Mouse (Mus musculus) stomach, embryonic 14.5 days (tissue): ENCODE measurements around the gene Pold2. TPM values are rescaled to one million over a fixed set of nuclear protein-coding genes. Genes with fewer than 3 reads are reported as not detected.

ENCODE experiments used
- ATAC-seq: fragments of 200-750 bp; cut with Nextera tagmentation; 2 replicates; pipeline ENCODE4 v1.8.0; 2017; ENCODE audit warnings: low read depth, moderate TSS enrichment; ENCODE audit not compliant: insufficient number of reproducible peaks, insufficient read depth, low FRiP score
- H3K27ac ChIP-seq: fragments of 300-500 bp; sonication (generic); 2 replicates; pipeline ENCODE4 v1.5.1; 2014; ENCODE audit warnings: mild to moderate bottlenecking, low read length, moderate library complexity, mixed read lengths
- H3K27me3 ChIP-seq: fragments of 300-500 bp; sonication (generic); 2 replicates; pipeline ENCODE4 v1.6.1; 2014; ENCODE audit warnings: low read length, control low read depth, mixed read lengths; ENCODE audit not compliant: control insufficient read depth, insufficient read depth
- H3K36me3 ChIP-seq: fragments of 300-500 bp; sonication (generic); 2 replicates; pipeline ENCODE4 v1.6.1; 2014; ENCODE audit warnings: mild to moderate bottlenecking, control low read depth, low read length, moderate library complexity, mixed read lengths; ENCODE audit not compliant: control insufficient read depth, insufficient read depth
- H3K4me1 ChIP-seq: fragments of 300-500 bp; sonication (generic); 2 replicates; pipeline ENCODE4 v1.6.1; 2014; ENCODE audit warnings: low read length, control low read depth, mixed read lengths; ENCODE audit not compliant: control insufficient read depth, insufficient read depth
- H3K4me2 ChIP-seq: fragments of 300-500 bp; sonication (generic); replicated peaks from 2 replicates; pipeline ENCODE4 v1.6.1; 2014; ENCODE audit warnings: low read depth, low read length, control low read depth
- H3K4me3 ChIP-seq: fragments of 300-500 bp; sonication (generic); 2 replicates; pipeline ENCODE4 v1.5.1; 2014; ENCODE audit warnings: low read depth, low read length, control low read depth
- H3K9ac ChIP-seq: fragments of 300-500 bp; sonication (generic); replicated peaks from 2 replicates; pipeline ENCODE4 v1.6.1; 2014; ENCODE audit warnings: low read depth, mild to moderate bottlenecking, control low read depth, low read length, moderate library complexity, mixed read lengths
- H3K9me3 ChIP-seq: fragments of 300-500 bp; sonication (generic); 2 replicates; pipeline ENCODE4 v1.6.1; 2016; ENCODE audit warnings: low read depth, low read length, control low read depth; ENCODE audit not compliant: control insufficient read depth
- WGBS: fragments of 180-500 bp; shearing (Covaris S2); extraction: QIAGEN DNeasy Blood & Tissue Kit; methylation state at CpG from one replicate; pipeline ENCODE4 v1.1.7; 2014; 5-methylcytosine and 5-hydroxymethylcytosine counted together
- polyA plus RNA-seq: library from polyadenylated mRNA; unstranded; fragments of >200 nt; fragmentation: Nextera tagmentation; extraction: Ambion mirVana; gene quantifications from 2 replicates; pipeline ENCODE4 v1.2.1, GENCODE M21; 2014

Pold2 gene
- polyA plus RNA-seq, 1 experiment from 2014 or later = 112 TPM

DNA sequence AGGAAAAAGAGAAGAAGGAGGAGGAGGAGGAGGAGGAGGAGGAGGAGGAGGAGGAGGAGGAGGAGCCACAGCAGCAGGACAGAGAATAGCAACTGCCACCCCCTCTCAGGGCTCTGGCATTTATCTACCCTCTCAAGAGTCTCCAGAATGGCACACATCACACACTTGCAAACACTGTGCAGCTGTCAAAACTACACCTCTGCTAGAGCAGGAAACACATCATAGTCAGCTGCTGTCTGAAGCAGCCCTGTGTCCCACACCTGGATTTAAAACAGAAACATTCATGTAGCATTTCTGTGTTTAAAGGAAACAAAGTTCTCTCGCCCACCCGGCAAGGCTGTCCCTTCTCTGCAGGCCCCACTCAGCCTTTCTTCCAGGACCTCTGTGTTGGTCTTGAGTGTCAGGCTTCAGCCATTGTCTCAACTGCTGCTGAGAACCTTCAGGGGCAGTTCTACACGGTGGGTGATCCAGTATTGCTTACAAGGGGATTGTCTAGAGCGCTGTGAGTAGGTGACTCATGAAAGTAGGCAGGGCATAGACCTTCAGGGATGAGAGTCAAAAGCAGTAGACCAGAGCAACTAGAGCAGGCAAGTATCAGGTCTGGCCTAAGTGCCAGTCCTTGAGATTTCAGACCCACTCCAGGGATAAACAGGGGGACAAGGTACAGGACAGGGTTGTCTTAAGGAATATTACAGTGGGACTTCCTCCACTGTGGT lies 26.9 kb downstream of the Pold2 start:
- Histone ChIP-seq H3K27me3 (no peaks in the 10 kb centered on the region), H3K36me3 (no peaks in the 10 kb centered on the region), H3K4me3 (no peak overlapping the region), H3K9ac (no peak overlapping the region), H3K4me2 (no peak overlapping the region), H3K27ac (no peak overlapping the region), H3K4me1 (0 out of 2 replicates have a peak, but pooled peaks cover 2% of the 10 kb centered on the region), H3K9me3 (no peaks in the 10 kb centered on the region)
- no peak for ATAC-seq
- 39% methylated on average over 4 of the region's 4 CpGs for WGBS

DNA sequence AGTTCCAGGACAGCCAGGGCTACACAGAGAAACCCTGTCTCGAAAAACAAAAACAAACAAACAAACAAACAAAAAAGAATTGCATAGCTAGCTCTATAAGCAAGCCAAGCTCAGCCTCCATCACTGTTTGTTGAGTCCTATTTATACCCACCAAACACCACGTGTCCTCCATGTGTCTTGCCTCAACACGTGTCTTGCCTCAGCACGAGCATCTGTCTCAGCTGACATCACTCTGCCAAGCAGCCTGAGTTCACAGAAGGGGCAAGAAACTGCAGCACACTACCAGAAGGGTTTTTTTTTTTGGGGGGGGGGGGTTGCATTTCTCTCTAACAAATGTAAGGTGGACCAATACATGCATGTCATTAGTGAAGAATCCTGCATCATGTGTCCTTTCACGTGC lies 27.6 kb downstream of the Pold2 start:
- no peak overlapping the region for H3K4me3 ChIP-seq
- no peaks in the 10 kb centered on the region for H3K27me3 ChIP-seq
- H3K36me3 ChIP-seq = no peaks in the 10 kb centered on the region
- 45% methylated on average over 5 of the region's 5 CpGs for WGBS
- no peaks in the 10 kb centered on the region for H3K9me3 ChIP-seq
- H3K9ac ChIP-seq = no peak overlapping the region
- H3K4me1 ChIP-seq = no peaks in the 10 kb centered on the region
- no peak overlapping the region for H3K27ac ChIP-seq
- no peak for ATAC-seq
- H3K4me2 ChIP-seq = no peak overlapping the region

DNA sequence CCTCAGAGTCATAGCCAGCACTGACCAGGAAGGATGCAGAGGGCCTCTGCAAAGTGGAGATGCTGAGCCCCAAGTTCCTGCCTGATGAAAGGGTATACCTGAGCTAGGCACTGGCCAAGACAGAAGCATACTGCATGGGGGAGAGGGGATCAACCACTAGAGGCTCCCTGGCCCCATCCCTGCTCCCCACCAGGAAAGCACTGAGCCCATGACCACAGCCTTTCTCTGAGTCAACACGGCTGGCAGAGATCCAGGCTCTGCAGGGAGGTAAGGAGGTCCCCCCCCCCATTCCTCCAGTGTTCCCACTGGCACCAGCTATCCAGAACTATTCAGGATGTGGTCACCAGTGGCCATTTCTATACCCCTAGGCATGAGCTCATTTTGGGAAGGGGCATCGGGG lies 28.8 kb downstream of the Pold2 start:
- H3K9ac ChIP-seq = no peak overlapping the region
- H3K4me1 ChIP-seq = no peaks in the 10 kb centered on the region
- no peaks in the 10 kb centered on the region for H3K9me3 ChIP-seq
- no peak for ATAC-seq
- H3K4me3 ChIP-seq = no peak overlapping the region
- no peak overlapping the region for H3K4me2 ChIP-seq
- H3K27me3 ChIP-seq = no peaks in the 10 kb centered on the region
- no peaks in the 10 kb centered on the region for H3K36me3 ChIP-seq
- 69% methylated on average over 2 of the region's 2 CpGs for WGBS
- H3K27ac ChIP-seq = no peak overlapping the region

DNA sequence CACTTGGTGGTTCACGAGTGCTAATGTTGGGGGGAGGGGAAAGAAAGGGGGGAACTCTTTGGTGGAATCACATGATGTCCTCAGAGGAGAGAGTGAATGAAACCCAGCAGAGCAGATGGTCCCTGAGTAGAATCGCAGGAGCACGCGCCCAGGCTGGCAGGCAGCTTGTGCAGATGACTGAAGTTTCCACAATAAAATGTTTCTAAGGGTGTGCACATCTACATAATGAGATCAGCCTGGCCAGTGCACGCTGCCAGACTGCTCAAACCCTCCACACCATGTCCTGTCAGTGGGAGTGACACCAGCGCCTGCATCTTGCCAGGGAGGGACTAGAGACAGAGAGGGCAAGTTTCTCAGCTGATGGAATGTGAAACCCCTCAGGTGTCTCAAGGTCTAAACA lies 29.4 kb downstream of the Pold2 start:
- WGBS = 65% methylated on average over 6 of the region's 6 CpGs
- Histone ChIP-seq H3K4me2 (no peak overlapping the region), H3K4me3 (no peak overlapping the region), H3K27ac (no peak overlapping the region), H3K9ac (no peak overlapping the region), H3K36me3 (no peaks in the 10 kb centered on the region), H3K27me3 (no peaks in the 10 kb centered on the region), H3K4me1 (no peaks in the 10 kb centered on the region), H3K9me3 (no peaks in the 10 kb centered on the region)
- no peak for ATAC-seq

DNA sequence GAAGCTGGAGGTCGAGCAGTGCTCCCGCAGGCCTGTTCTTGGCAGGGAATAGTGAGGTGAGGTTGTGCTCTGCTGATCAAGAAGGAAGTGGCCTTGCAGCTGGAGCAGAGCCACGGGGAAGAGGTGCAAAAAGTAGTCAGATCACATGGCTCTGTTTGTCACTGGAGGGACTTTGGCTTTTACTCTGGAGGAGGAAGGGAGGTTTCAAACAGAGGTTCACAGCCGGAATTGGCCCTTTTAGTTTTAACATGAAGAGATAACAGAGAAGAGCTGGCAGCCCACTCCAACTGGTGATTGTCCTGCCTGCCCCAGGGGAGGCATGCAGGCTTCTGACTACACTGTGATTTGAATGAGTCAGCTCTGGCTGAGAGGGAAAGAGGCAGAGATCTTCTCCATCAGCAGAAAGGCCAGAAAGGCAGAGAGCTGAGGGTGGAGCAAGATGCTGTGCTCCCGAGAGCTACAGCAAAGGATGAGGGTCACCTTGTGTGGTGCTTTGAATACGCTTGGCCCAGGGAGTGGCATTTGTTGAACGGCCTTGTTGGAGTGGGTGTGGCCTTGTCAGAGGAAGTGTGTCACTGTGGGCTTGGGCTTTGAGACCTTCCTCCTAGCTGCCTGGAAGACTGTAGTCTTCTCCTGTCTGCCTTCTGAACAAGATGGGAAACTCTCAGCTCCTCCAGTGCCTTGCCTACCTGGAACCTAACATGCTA lies 31.3 kb downstream of the Pold2 start:
- H3K4me1 ChIP-seq = no peaks in the 10 kb centered on the region
- no peaks in the 10 kb centered on the region for H3K27me3 ChIP-seq
- no peak overlapping the region for H3K27ac ChIP-seq
- H3K36me3 ChIP-seq = no peaks in the 10 kb centered on the region
- no peak overlapping the region for H3K4me2 ChIP-seq
- no peaks in the 10 kb centered on the region for H3K9me3 ChIP-seq
- no peak overlapping the region for H3K4me3 ChIP-seq
- 62% methylated on average over 7 of the region's 7 CpGs for WGBS
- no peak overlapping the region for H3K9ac ChIP-seq
- no peak for ATAC-seq

DNA sequence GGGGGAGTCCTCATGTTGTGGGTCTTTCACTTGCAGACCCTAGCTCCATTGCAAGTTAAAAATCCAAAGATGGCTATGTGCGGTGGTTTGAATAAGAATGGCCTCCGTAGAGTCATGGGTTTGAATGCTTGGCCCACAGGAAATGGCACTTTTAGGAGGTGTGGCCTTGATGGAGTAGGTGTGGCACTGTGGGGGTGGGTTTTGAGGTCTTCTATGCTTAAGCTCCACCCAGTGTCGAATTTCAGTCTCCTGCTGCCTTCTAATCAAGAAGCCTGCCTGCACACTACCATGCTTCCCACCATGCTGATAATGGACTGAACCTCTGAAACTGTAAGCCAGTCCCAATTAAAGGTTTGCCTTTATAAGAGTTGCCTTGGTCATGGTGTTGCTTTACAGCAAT lies 35.0 kb downstream of the Pold2 start:
- Histone ChIP-seq H3K27ac (no peak overlapping the region), H3K9me3 (no peaks in the 10 kb centered on the region), H3K27me3 (no peaks in the 10 kb centered on the region), H3K4me1 (no peaks in the 10 kb centered on the region), H3K36me3 (no peaks in the 10 kb centered on the region), H3K4me3 (no peak overlapping the region), H3K4me2 (no peak overlapping the region), H3K9ac (no peak overlapping the region)
- 80% methylated on average over 3 of the region's 3 CpGs for WGBS
- no peak for ATAC-seq

DNA sequence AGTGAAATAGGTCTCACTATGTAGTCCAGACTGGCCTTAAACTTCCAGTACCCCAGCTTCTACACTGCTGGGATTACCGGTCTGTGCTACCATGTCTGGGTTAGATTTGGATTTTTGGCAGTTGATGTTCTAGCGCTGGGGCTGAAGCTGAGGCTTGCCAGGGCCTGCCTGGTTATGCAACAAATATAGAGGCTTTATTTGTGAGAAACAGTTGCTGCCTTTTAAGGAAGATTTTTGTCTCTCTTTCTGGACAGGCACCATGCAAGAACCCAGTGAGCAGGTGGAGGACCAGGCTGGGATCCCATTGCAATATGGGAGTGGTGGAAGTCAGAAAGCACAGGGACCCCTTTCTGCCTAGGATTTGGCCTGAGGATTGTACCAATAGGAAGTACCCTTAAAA lies 36.3 kb downstream of the Pold2 start:
- Histone ChIP-seq H3K4me2 (no peak overlapping the region), H3K27ac (no peak overlapping the region), H3K4me3 (no peak overlapping the region), H3K9ac (no peak overlapping the region), H3K36me3 (no peaks in the 10 kb centered on the region), H3K27me3 (no peaks in the 10 kb centered on the region), H3K4me1 (no peaks in the 10 kb centered on the region), H3K9me3 (no peaks in the 10 kb centered on the region)
- ATAC-seq = no peak
- WGBS = 97% methylated on average over 2 of the region's 2 CpGs

DNA sequence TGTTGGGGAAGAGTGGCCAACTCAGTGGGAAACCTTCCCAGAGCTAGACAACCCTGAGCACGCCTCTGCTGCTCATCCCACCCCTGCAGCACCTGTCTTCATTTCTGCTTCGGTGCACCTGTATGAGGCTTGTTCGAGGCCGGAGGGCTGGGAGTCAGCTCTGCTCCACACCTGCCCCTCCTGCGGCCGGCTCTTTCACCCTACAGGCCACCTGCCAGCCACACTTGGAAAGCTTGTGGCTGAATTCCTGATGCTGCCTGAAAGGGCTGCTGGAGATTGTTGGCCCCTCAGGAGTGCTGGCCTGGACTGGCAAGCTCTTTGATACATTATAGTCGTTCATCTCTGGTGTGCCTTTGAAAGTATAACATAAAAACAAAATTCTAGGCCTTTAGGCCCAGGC lies 37.7 kb downstream of the Pold2 start:
- no peak overlapping the region for H3K27ac ChIP-seq
- 78% methylated on average over 7 of the region's 7 CpGs for WGBS
- no peaks in the 10 kb centered on the region for H3K4me1 ChIP-seq
- H3K9ac ChIP-seq = no peak overlapping the region
- H3K4me3 ChIP-seq = no peak overlapping the region
- no peak for ATAC-seq
- H3K27me3 ChIP-seq = no peaks in the 10 kb centered on the region
- no peaks in the 10 kb centered on the region for H3K9me3 ChIP-seq
- H3K36me3 ChIP-seq = no peaks in the 10 kb centered on the region
- no peak overlapping the region for H3K4me2 ChIP-seq
